Mouse (Mus musculus): ENCODE results near the gene Map1b.

Gene Map1b

DNA sequence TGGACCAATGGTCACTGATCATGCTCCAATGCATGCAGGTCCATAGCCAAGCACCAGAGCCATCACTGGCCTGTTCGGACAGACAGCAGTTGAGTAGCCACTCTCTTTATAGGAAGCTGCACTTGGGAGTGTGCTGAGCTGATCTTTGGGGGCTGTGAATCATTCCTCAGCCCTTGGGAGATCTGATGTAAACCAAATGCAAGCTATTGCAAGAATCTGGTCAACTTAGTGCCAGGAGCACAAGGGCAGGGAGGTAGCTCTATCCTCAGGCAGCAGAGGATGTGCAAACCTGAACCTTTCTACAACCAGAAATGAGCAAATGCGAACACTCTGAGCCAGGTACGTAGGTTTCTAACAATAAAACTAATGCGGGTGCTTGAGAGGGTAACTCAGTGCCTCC, 26.3 kb downstream of the Map1b start:
- no peak for DNase-seq (ENCODE audit: low spot score in 2 of 2)

DNA sequence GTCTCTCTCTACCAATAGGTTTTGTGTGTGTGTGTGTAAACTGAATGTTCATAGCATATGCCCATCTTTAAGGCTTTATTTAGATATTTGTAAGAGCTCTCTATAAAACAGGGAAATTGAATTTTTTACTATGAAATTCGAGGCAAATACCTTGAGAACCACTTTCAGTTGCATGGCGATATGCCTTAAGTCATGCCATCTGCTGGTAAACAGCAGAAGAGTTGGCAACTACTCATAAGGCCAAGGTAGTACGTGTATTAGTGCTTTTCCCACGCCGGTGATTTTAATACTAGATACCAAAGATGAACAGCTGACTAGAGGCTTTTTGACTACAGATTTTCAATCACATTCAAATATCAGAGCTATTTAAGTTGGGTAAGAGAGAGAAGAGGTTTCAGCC, 27.2 kb downstream of the Map1b start:
- DNase-seq (ENCODE audit: low spot score in 2 of 2), result no peak

- DNase-seq (ENCODE audit: low spot score in 2 of 2), result no peak
Observed at GRCm38 (mm10) chr13:99485861-99486260, 30.5 kb downstream of the Map1b start.

- no peak for DNase-seq (ENCODE audit: low spot score in 2 of 2)
Observed at GRCm38 (mm10) chr13:99485331-99485733, 31.0 kb downstream of the Map1b start.

DNA sequence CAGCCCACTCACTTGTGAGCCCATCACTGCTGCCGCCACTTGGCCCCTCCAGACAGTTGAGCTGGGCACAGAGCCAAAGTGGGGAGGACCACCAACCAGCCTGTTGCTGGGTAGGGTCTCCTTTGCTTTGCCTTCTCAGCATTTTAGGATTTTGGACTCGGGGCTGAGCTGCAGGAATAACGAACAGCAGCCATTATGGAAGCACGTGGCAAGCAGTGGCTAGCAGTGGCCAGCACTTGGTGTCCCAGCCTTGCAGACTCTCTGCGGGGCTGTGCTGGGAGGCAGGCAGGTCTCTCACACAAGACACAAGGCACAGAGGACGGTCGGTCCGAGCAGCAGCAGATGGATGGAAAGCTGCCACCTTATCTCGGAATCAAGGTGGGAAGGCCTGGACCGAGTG, 31.4 kb downstream of the Map1b start:
- DNase-seq (ENCODE audit: low spot score in 2 of 2), result no peak

- peak; percentile 22 to 52 for DNase-seq (ENCODE audit: low spot score in 2 of 2)
Observed at GRCm38 (mm10) chr13:99483433-99483832, 32.9 kb downstream of the Map1b start.

DNA sequence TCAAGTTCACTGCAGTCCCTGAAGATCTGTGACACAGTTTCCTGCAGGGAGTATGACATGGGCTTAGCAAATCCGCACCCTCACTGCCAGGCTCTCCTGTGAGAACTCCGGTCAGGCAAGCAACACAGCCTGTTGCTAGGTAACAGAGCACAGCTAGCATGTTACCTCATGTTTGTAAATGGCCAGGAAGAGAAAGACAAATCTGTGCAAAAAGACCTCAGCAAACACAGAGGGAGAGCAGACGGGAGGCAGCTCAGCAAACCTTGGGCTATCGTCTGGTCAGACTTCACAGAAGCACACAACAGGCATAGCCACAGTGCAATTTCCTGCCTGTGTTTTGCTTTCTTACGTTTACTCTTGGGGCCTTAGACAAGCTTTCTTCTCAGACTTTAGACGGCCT, 40.9 kb downstream of the Map1b start:
- DNase-seq (ENCODE audit: low spot score in 2 of 2), result peak; percentile 32 to 40

- no peak for DNase-seq (ENCODE audit: low spot score in 2 of 2)
Observed at GRCm38 (mm10) chr13:99475033-99475432, 41.3 kb downstream of the Map1b start.

- DNase-seq (ENCODE audit: low spot score in 2 of 2), result no peak
Observed at GRCm38 (mm10) chr13:99474108-99474507, 42.2 kb downstream of the Map1b start.

DNA sequence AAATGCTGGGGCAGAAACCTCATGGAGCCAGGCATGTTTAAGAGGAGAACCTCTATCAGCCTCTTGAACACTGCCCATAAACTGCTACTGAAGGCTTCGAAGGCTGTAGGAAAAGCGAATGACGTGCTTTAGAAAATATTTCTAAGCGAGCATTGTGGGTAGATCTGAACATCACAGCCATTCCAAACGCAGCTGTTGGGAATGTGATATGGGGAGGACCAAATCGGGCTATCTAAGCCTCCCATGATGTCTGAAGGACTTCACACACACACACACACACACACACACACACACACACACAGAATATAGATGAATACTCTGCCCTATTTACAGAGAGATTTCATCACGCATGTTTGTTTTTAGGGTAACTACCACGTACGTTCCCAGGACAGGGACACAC, 44.3 kb downstream of the Map1b start:
- DNase-seq (ENCODE audit: low spot score in 2 of 2), result no peak

- DNase-seq (ENCODE audit: low spot score in 2 of 2), result no peak
Observed at GRCm38 (mm10) chr13:99470084-99470483, 46.3 kb downstream of the Map1b start.

DNA sequence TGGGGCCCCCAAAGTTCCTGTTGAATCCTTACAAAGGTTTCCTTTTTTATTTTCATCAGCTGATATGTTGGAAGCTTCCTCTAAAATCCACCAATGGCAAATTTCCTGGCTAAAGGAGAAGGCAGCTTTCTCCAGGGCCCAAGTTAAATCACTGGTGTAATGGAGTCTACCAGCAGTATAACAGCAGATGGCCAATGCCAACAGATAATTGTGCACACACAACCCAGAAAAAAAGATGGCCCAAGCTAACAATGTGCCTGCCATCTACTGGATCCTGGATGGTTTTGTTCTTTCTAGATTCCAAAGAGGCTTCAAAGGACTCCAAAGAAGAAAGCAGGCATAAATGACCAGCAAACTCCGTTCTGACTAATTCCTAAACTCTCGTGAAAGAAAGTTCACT, 48.1 kb downstream of the Map1b start:
- DNase-seq (ENCODE audit: low spot score in 2 of 2), result no peak

DNA sequence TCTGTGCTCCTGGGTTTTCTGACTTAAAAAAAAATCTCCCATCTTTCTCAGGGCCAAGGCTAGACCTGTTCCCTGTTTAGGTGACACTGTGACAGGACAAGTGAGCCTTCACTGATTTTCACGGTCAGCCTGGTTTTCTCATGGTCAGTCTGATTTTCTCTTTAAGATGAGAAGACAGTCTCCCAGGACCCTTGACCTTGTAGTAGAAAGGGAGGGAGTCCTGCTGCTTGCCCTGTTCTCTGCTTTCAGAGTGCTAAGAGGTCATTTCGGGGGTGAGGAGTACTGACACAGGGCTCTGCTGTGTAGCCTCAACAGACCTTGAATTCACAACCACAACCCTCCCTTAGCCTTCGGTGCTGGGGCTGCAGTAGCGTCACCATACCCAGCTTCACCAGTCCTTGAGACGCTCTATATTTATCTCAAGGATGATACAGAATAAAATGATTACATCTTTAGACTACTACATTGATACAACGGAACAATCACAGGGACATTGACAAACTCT, 49.5 kb downstream of the Map1b start:
- DNase-seq (ENCODE audit: low spot score in 2 of 2), result no peak

GRCm38 (mm10) chr13:99466064-99466463, 50.3 kb downstream of the Map1b start:
- DNase-seq (ENCODE audit: low spot score in 2 of 2), result no peak

- peak in 1 of 2 experiments; percentile 44 for DNase-seq (ENCODE audit: low spot score in 2 of 2)
Observed at GRCm38 (mm10) chr13:99464551-99464950, 51.8 kb downstream of the Map1b start.

- DNase-seq (ENCODE audit: low spot score in 2 of 2), result no peak
Observed at GRCm38 (mm10) chr13:99461886-99462285, 54.5 kb downstream of the Map1b start.

- DNase-seq (ENCODE audit: low spot score in 2 of 2), result no peak
Observed at GRCm38 (mm10) chr13:99459612-99460011, 56.7 kb downstream of the Map1b start.

DNA sequence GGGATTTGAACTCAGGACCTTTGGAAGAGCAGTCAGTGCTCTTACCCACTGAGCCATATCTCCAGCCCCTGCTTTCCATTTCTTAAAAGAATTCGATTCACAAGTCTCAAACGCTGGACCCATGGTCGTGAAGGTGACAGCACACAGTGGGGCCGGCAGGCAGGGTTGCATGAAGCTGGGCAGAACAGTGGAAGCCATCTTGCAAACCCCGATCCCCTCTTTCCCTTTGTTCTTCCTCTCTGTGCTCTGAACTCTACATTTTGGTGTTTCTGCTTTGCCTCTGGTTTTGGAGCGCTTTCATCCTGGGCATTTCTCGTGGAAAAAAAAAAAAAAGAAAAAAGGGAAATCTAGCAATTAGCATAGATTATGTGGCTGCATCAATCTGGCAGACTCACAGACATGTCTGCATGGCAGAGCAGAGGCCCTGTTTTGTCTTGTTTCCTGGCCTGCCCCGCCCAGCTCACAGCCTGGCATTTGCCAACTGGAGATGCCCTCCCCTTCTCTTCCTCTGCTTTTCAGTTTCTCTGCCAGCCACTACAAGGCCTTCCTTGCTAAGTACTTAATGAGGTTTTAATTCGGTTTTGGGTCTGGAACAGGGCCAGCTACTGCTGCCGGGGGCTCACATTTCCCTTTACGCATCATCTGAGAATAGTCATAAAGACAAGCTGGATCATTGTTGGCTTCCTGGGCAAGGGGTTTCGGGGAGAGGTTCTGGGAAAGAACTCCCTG, 57.5 kb downstream of the Map1b start:
- no peak for DNase-seq (ENCODE audit: low spot score in 2 of 2)

- DNase-seq (ENCODE audit: low spot score in 2 of 2), result no peak
Observed at GRCm38 (mm10) chr13:99454977-99455376, 61.4 kb downstream of the Map1b start.

GRCm38 (mm10) chr13:99452444-99452843, 63.9 kb downstream of the Map1b start:
- DNase-seq (ENCODE audit: low spot score in 2 of 2), result no peak

GRCm38 (mm10) chr13:99451276-99451675, 65.1 kb downstream of the Map1b start:
- no peak for DNase-seq (ENCODE audit: low spot score in 2 of 2)

DNA sequence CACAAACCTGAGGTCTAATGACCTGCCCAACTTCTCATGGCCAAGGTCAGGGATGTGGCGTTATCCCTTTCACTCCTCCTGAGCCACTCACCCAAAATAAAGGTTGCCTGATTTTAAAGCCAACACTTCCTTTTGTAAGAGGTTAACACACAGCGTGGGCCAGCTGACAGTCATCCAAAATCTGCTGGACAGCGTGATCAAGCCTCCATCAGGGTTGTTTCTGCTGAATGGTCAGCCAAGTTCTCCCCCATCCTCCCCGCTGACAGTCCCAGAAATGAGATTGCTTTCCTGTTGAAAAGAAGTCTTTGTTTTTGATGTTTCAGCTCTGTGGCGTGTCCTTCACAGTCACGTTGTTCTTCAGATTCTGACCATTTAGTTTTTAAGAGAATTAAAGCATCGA, 65.6 kb downstream of the Map1b start:
- DNase-seq (ENCODE audit: low spot score in 2 of 2), result peak; percentile 30 to 31

- no peak for DNase-seq (ENCODE audit: low spot score in 2 of 2)
Observed at GRCm38 (mm10) chr13:99449547-99449946, 66.8 kb downstream of the Map1b start.

- no peak for DNase-seq (ENCODE audit: low spot score in 2 of 2)
Observed at GRCm38 (mm10) chr13:99448278-99448677, 68.1 kb downstream of the Map1b start.
